Mouse (Mus musculus) spleen, adult 2 months (tissue): ENCODE data around the gene Jarid2.

Experiments
- CTCF ChIP-seq: fragments of 200-500 bp; IDR thresholded peaks from 2 replicates; pipeline ENCODE4 v1.5.1; 2011; ENCODE audit warnings: mild to moderate bottlenecking, inconsistent platforms; ENCODE audit not compliant: insufficient read depth, insufficient read length, insufficient replicate concordance; ENCODE audit errors: extremely low read depth
- POLR2A ChIP-seq: fragments of 200-500 bp; IDR thresholded peaks from 2 replicates; pipeline ENCODE4 v1.6.1; 2011; ENCODE audit warnings: low read depth, low read length, inconsistent platforms

DNA sequence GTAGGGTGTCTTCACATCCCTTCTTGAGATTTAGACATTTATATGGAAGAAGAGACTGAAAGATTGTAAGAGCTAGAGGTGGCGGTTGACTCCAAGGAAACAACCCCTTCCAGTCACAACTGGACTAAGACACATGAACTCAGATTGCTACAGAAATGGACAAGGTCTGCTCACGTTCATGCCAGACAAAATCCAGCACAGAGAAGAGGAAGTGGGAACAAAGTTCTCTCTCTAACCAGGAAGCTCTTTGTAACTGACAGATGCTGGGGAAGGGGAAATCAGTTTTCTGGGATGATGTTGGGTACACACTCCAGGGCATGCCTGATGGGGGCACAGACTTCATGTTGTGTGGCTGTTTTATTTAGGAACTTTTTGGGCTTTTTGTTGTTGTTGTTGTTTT is 197.0 kb downstream of the Jarid2 start:
- TF ChIP-seq CTCF (no peak), POLR2A (no peak)
